Mouse (Mus musculus) hindbrain, embryonic 10.5 days (tissue): ENCODE measurements at regions not wholly inside any gene's neighbourhood (a gene's known extent, or its start where the extent isn't known, plus 50 kb on each side); places are given as distances from the start of the nearest gene placed in this dataset.

ENCODE experiments used
- DNase-seq: peaks from one replicate; pipeline ENCODE4 v3.0.0-alpha.2; 2017; ENCODE audit warnings: low spot score
- H3K27ac ChIP-seq: fragments of 300-500 bp; sonication (generic); 2 replicates; pipeline ENCODE4 v1.5.1; 2016; ENCODE audit warnings: mild to moderate bottlenecking, moderate library complexity
- H3K27me3 ChIP-seq: fragments of 300-500 bp; sonication (generic); 2 replicates; pipeline ENCODE4 v1.6.1; 2016; ENCODE audit warnings: mild to moderate bottlenecking; ENCODE audit not compliant: poor library complexity, insufficient read depth, severe bottlenecking
- H3K36me3 ChIP-seq: fragments of 300-500 bp; sonication (generic); 2 replicates; pipeline ENCODE4 v1.6.1; 2016; ENCODE audit warnings: mild to moderate bottlenecking, moderate library complexity
- H3K4me1 ChIP-seq: fragments of 300-500 bp; sonication (generic); replicated peaks from 2 replicates; pipeline ENCODE4 v1.6.1; 2016; ENCODE audit warnings: mild to moderate bottlenecking
- H3K4me3 ChIP-seq: fragments of 300-500 bp; sonication (generic); 2 replicates; pipeline ENCODE4 v1.5.1; 2016; ENCODE audit warnings: mild to moderate bottlenecking, moderate library complexity
- H3K9me3 ChIP-seq: fragments of 300-500 bp; sonication (generic); 2 replicates; pipeline ENCODE4 v1.6.1; 2016; ENCODE audit warnings: mild to moderate bottlenecking, moderate library complexity
- WGBS: fragments of 180-500 bp; shearing (Covaris S2); methylation state at CpG from one replicate; pipeline ENCODE4 v1.1.7; 2016; 5-methylcytosine and 5-hydroxymethylcytosine counted together

DNA sequence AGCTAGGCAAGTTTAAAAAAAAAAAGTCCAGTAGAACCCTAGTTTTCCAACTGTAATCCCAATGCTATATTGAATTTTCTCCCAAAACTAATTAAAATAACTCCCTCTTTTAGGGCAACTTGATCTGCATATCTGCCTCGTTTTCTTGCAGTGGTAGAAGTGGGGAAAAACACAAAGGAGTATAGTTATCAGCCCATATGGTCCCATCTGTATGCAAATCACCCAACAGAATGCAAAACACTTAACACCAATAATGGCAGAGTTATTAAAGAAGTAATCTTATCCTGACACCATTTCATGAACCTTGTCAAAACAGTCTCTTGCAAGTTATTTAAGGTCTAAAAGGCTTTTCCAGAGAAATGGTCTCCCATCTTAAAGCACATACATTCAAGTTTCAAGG, 290.7 kb upstream of the Clec14a start:
- DNase-seq: no peak
- H3K4me1 ChIP-seq: no peaks in the 10 kb centered on the region
- no peak overlapping the region for H3K4me3 ChIP-seq
- no peaks in the 10 kb centered on the region for H3K9me3 ChIP-seq
- no peaks in the 10 kb centered on the region for H3K36me3 ChIP-seq
- WGBS: 54% methylated on average over 1 of the region's 1 CpGs
- no peaks in the 10 kb centered on the region for H3K27me3 ChIP-seq
- no peak overlapping the region for H3K27ac ChIP-seq

DNA sequence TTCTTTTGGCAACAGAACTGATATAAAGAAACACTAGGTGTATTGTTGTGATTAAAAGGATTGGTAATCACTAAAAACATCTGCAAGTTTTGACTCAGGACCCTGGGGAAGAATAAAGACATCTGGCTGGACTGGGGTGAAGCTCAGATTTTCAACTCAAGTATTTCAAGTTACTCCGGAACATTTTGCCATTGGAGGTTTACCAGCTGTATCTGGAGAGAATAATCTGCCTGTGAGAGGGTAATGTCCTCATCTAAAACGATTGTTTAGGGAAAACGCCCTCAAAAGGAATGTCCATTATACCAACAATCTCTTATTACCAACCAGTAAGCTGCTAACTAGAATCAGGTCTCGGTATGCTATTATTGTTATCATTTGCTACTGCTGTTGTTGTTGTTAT, 288.2 kb upstream of the Clec14a start:
- Histone ChIP-seq H3K36me3 (no peaks in the 10 kb centered on the region), H3K4me1 (no peaks in the 10 kb centered on the region), H3K27me3 (no peaks in the 10 kb centered on the region), H3K9me3 (no peaks in the 10 kb centered on the region), H3K27ac (no peak overlapping the region), H3K4me3 (no peak overlapping the region)
- WGBS: 80% methylated on average over 4 of the region's 4 CpGs
- DNase-seq: no peak

DNA sequence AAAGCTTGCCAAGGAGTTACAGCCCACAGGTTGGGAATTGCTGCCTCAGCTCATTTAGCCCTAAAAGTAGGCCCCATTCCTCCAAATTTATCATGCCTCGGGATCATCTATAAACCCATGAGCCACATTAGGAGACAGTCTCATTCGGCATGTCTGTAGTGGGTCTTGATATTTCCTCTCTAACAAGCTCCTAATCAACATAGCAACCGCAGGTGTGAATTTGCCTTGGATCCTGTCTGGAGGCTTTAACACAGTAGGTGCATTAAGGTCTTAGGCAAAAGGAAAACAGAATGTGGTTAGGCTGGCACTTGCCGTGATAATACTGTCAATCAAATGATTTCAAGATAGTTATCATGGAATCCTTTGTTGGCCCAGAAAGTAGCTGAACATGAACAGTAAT, 287.7 kb upstream of the Clec14a start:
- Histone ChIP-seq H3K4me1 (no peaks in the 10 kb centered on the region), H3K36me3 (no peaks in the 10 kb centered on the region), H3K27ac (no peak overlapping the region), H3K4me3 (no peak overlapping the region), H3K27me3 (no peaks in the 10 kb centered on the region), H3K9me3 (no peaks in the 10 kb centered on the region)
- no peak for DNase-seq
- WGBS: 86% methylated on average over 4 of the region's 4 CpGs

DNA sequence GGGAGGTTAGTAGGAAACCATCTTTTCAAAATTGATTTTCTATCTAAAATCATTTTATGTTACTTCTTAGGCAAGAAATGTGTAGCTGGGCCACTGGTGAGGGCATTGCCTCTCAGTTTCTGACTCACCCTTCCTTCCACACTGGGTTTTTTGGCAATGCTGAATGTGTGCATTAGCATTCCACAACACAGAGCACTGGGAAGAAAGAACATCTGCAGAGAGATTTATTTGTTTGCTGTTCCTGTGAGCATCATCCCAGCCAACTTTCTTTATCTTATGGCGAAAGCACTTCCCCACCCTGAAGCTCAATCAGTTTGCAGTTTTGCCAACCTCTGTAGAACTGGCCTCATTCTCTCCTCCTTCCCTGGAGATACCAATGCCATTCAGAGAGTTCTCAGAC, 287.0 kb upstream of the Clec14a start:
- WGBS: 89% methylated on average over 1 of the region's 1 CpGs
- no peak overlapping the region for H3K4me3 ChIP-seq
- DNase-seq: no peak

DNA sequence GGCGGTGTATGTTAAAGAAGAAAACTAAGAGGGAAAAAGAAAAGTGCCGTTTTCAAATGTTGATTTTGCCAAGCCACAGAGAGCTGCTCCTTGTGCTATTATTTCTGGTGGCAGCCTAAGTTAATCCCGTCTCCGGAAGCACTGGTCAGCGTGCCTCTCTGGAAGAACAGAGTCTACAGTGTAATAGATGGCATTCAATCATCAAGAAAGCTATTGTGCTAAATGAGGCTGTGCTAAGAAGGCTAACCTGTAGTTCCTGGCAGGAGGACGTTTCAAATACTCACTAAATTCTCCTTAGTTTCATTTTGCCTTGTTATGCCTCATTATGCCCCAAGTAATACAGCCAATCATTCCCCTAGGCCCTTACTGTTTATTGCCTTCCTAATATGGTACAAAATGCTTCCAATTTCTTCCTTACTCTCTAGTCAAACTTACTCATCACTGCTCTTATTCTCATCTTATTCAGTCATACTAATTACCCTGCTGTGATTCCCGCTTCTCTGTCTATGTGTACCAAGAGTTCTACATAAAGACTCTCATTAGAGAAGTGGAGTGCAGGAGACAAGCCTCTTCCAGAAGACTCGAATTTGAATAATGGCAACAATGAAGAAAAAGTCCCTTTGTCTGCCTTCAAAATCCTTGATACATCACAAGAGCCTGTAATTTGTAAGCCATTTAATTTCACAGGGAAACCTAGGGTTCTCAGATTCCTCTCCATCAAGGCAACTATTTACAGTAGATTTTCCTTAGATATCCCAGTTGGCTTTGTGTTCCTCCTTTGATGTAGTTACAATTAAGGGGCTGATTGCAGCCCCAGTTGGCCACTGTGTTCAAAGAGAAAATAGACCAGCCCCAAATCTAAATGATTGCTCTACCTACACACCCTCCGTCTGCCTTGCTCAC, 282.0 kb upstream of the Clec14a start:
- Histone ChIP-seq H3K9me3 (no peaks in the 10 kb centered on the region), H3K27me3 (no peaks in the 10 kb centered on the region), H3K4me1 (no peaks in the 10 kb centered on the region), H3K27ac (no peak overlapping the region), H3K36me3 (no peaks in the 10 kb centered on the region), H3K4me3 (no peak overlapping the region)
- DNase-seq: no peak
- WGBS: 34% methylated on average over 9 of the region's 9 CpGs

More for the DNA sequence above, 287.0 kb upstream of the Clec14a start:
- no peaks in the 10 kb centered on the region for H3K36me3 ChIP-seq
- no peak overlapping the region for H3K27ac ChIP-seq
- no peaks in the 10 kb centered on the region for H3K9me3 ChIP-seq
- no peaks in the 10 kb centered on the region for H3K27me3 ChIP-seq
- H3K4me1 ChIP-seq: no peaks in the 10 kb centered on the region

DNA sequence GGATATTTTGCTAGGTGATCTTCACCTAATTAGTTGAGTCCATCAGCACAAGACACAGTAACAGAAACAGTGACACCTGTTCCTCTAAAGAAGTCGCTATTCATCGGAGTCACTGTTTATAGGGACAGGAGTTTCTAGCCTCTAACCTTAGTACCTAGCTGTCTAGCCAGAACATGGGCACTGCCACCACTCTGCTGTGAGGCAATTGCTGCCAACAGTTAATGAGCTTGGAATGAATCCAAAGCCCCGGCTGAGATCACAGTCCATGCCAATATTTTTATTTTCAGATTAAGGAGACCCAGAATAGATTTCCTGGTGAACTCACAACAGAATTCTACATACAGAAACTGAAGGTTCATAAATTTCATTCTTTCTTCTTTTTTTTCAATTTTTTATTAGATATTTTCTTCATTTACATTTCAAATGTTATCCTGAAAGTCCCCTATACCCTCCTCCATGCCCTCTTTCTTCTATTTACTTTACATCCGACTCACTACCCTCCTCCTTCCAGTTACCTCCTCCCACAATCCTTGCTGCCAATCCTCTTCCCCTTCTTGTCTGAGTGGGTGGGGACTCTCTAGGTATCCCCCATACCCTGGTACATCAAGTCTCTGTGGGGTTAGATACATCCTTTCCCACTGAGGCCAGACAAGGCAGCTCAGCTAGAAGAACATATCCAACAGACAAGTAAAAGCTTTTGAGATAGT, 276.9 kb upstream of the Clec14a start:
- Histone ChIP-seq H3K9me3 (no peaks in the 10 kb centered on the region), H3K4me3 (no peak overlapping the region), H3K36me3 (no peaks in the 10 kb centered on the region), H3K27ac (no peak overlapping the region), H3K27me3 (no peaks in the 10 kb centered on the region), H3K4me1 (no peaks in the 10 kb centered on the region)
- no peak for DNase-seq
- WGBS: 86% methylated on average over 4 of the region's 4 CpGs

DNA sequence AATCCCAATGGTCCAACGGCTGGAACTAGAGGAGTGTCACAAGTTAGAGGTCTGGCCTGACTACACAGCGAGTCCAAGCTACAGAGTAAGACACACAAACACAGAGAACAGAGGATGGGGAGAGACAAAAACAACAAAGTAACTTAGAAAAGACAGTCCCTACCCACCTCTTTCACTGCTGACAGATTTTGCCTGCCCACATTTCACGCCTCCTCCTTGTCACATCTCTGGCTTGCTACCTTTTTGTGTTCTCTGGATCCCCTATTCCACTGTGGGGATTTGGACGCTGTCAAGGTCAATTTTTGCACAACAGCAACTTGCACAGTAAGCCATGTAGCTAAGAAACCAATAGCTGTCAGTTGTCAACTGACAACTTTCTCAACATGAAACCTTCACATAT, 275.8 kb upstream of the Clec14a start:
- Histone ChIP-seq H3K4me1 (no peaks in the 10 kb centered on the region), H3K36me3 (no peaks in the 10 kb centered on the region), H3K27ac (no peak overlapping the region), H3K4me3 (no peak overlapping the region), H3K27me3 (no peaks in the 10 kb centered on the region), H3K9me3 (no peaks in the 10 kb centered on the region)
- WGBS: 50% methylated on average over 4 of the region's 4 CpGs
- DNase-seq: no peak

DNA sequence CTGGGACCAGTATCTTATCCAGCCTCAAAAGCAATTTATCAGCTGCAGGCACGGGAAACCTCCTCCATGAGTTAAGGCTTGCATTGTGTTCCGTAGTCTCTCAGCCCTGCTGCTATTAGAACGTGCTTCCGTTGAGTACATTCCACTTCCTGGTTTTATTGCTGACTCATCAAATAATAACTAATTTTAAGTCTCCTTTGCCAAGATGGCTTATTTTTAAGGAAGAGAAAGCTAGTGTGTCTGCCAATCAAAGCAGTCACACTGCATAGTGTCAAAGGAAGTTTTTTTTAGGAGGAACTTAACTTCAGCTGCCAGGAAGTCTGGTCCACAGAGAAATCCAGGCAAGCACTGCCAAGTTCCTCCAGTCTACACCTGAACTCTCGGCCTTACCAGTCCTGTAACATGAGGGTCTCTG, 269.2 kb upstream of the Clec14a start:
- no peak for DNase-seq
- WGBS: 74% methylated on average over 5 of the region's 5 CpGs
- no peaks in the 10 kb centered on the region for H3K27me3 ChIP-seq
- H3K36me3 ChIP-seq: no peaks in the 10 kb centered on the region
- H3K4me3 ChIP-seq: no peak overlapping the region
- H3K9me3 ChIP-seq: no peaks in the 10 kb centered on the region
- H3K4me1 ChIP-seq: no peaks in the 10 kb centered on the region
- no peak overlapping the region for H3K27ac ChIP-seq

DNA sequence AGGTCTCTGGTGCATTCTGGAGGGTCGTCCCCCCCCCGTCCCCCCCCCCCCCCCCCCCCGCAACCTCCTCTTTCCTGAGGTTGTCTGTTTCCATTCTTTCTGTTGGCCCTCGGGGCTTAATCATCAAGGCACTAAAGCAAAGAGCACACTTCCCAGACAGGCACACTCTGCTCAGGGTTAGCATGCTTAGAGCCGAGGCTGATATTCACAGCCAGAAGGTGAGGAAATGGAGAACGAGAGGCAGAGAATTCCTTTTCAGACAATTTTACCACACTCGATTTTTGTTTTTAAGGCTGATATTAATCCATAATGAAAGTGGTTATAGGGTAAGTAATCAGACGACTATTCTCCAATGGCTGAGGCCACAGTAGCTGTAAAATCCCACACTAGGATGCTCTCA, 268.7 kb upstream of the Clec14a start:
- H3K4me3 ChIP-seq: no peak overlapping the region
- H3K4me1 ChIP-seq: no peaks in the 10 kb centered on the region
- H3K36me3 ChIP-seq: no peaks in the 10 kb centered on the region
- no peaks in the 10 kb centered on the region for H3K27me3 ChIP-seq
- no peak for DNase-seq
- 77% methylated on average over 7 of the region's 8 CpGs for WGBS
- no peaks in the 10 kb centered on the region for H3K9me3 ChIP-seq
- H3K27ac ChIP-seq: no peak overlapping the region

DNA sequence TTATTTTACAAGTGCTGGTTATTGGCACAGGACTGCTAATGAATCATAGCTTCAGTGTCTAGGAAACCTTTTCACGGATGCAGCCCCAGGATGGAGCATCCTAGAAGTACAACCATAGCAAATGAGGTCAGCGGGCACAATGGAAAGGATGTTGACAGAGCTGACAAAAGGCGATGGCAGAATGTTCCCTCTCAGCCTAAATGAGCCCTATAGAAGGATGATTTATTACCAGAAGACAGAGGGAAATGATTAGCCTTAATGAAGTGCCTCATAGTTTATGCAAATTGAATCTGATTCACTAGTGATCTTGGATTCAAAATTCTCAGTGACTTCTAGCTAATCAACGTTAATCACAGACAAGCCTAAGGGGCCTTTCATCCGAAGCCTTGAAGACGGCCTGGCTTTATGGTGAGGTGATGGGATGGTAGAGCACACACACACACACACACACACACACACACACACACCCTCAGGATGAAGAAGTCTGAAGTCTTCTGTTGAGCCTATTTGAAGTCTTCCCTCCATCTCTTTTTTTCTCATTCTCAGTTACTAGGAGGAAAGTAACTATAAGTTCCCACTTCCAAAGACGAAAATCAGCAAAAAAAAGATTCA, 267.4 kb upstream of the Clec14a start:
- H3K27ac ChIP-seq: no peak overlapping the region
- H3K9me3 ChIP-seq: no peaks in the 10 kb centered on the region
- DNase-seq: no peak
- no peaks in the 10 kb centered on the region for H3K36me3 ChIP-seq
- no peaks in the 10 kb centered on the region for H3K4me1 ChIP-seq
- H3K27me3 ChIP-seq: no peaks in the 10 kb centered on the region
- no peak overlapping the region for H3K4me3 ChIP-seq
- 78% methylated on average over 7 of the region's 7 CpGs for WGBS

DNA sequence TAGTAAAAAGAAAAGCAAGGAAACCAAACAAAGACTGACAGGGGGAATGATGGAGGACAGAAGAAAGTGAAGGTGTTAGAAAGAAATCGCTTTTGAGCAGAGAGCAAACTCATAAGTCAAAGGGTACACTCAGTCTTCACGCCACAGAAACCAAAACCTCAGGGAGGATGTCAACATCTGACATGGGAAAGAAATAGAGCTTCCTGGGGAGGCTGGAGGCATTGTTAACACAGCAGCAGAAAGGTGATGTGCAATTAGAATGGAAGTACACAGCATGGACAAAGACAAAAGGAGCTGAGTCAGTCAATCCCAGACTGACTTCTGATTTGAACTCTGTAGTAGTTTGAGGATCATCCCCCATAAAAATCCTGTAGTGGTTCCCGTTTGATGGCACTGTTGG, 261.2 kb upstream of the Clec14a start:
- Histone ChIP-seq H3K4me3 (no peak overlapping the region), H3K9me3 (no peaks in the 10 kb centered on the region), H3K4me1 (no peaks in the 10 kb centered on the region), H3K27me3 (no peaks in the 10 kb centered on the region), H3K27ac (no peak overlapping the region), H3K36me3 (no peaks in the 10 kb centered on the region)
- 68% methylated on average over 3 of the region's 3 CpGs for WGBS
- no peak for DNase-seq

DNA sequence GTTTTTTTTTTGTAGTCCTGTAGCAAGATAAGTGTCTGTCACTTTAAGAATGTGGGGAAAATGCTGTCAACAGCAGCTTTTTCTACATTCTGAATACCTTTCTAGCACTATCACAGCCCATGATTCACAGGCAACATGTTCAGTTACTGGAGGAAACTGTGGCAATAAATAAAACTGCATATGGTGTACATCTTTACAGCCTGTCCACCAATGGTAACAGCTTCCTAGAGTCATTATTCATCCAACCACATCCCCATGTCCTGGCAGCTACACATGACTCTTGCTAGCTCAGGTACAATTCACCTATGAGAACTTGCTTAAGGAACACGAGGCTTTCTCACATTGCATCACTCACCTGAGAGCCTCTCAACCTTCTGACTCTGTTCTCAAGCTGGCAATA, 247.7 kb upstream of the Clec14a start:
- Histone ChIP-seq H3K4me1 (peaks cover 5% of the 10 kb centered on the region), H3K9me3 (no peaks in the 10 kb centered on the region), H3K36me3 (no peaks in the 10 kb centered on the region), H3K27me3 (no peaks in the 10 kb centered on the region), H3K4me3 (no peak overlapping the region), H3K27ac (no peak overlapping the region)
- DNase-seq: no peak
- WGBS: 63% methylated on average over 1 of the region's 1 CpGs

DNA sequence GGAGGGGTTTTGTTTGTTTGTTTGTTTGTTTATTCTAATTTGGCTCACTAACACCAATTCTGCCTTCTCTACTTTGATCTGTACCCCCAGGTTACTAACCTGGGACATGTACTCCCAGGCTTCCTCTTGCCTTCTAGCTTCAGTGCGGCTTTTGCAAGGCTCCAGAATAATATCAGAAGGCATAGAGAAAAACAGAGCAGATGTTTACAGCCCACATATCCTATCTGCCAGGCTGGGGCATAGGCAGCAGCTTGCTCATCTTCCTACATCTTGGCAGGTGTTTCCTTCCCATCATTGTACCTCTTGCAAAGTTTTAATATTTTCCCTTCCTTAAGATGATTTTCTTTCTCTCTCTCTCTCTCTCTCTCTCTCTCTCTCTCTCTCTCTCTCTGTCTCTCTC, 244.9 kb upstream of the Clec14a start:
- no peak overlapping the region for H3K27ac ChIP-seq
- H3K27me3 ChIP-seq: no peaks in the 10 kb centered on the region
- no peaks in the 10 kb centered on the region for H3K9me3 ChIP-seq
- 84% methylated on average over 1 of the region's 1 CpGs for WGBS
- no peak overlapping the region for H3K4me3 ChIP-seq
- no peak for DNase-seq
- peaks cover 5% of the 10 kb centered on the region for H3K4me1 ChIP-seq
- H3K36me3 ChIP-seq: no peaks in the 10 kb centered on the region
